Mouse (Mus musculus): Measurements from ENCODE around the gene Med6. TPM values are rescaled to one million over a fixed set of nuclear protein-coding genes. Genes with fewer than 3 reads are reported as not detected.

Gene Med6
- polyA plus RNA-seq (2012; rRNA removed), result 33.7 and 36.6 TPM in 2 replicates

GRCm38 (mm10) chr12:81594902-81595671, at the start of gene Med6:
Med6 (minus strand) TSS chr12:81595008.
- DNase-seq (ENCODE audit: extremely low spot score in 1 of 2, low spot score in 1 of 2), result peak; percentile 89 to 93

DNA sequence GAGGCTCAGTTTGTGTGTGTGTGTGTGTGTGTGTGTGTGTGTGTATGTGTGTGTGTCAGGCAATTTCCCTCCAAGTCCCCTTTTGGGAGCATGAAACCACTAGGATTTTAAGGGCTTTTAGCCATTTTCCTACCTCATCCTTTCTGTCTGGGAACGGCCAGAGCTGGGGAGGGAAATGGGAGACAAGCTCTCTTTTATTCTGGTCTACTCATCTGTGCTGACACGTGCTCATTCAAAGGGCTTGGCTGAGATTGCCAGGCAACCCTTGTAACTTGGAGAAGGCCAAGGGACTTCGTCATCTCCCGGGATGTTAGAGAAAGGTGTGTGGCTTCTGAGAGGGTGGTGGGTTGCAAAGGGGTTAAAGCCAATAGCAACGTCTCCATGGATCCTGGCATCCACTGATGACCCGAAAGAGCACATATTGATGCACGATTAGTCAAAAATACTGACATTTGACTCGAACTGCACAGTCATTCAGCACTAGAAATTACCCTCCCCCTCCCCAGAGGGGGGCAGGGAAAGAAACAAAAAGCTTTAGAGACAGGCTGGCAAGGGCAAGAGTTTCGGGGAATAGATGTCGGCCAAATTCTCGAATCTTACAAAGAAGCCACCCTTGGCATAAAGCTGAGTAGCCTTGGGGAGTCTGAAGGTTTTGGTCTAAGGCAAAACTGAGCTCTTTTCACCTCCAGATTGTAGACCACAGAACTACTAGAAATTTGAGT, 47.7 kb upstream of the Med6 start:
- peak in 1 of 2 experiments; percentile 31 for DNase-seq (ENCODE audit: extremely low spot score in 1 of 2, low spot score in 1 of 2)

DNA sequence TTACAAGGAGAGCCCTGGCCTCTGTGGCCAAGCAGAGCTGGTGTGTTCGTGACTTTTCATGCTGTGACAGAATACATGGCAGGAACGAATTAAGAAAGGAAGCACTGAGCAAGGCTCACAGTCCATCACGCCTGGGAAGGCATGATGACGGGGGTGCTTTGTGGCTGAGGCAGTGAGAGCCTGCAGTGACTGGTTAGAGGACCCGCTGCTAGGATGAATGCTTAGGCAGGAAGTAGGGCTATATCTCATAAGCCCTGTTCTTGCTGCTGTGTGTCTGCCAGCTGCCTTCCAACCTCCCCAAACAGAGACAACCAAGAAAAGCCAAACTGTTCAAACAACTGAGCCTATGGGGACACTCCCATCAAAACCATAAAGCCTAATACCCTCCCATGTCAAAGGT, 45.8 kb upstream of the Med6 start:
- DNase-seq (ENCODE audit: extremely low spot score in 1 of 2, low spot score in 1 of 2), result no peak

DNA sequence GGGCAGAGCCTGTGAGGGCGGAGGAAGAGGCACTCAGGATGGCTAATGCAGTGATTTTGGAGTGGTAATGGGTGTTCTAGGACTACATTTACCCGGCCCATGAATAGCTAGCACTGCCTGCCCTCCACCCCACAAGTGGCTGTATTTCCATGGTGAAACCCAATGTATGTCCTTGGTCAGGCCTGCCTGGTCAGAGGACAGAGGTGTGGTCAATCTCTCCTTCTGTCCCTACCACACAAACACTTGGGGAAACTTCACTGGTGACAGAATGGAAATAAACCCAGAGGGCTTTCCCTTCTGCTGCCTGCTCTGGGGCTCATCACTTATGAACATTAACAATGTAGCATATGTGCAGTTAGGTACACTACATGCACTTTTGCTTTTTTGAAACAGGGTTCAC, 38.4 kb upstream of the Med6 start:
- DNase-seq (ENCODE audit: extremely low spot score in 1 of 2, low spot score in 1 of 2), result no peak

DNA sequence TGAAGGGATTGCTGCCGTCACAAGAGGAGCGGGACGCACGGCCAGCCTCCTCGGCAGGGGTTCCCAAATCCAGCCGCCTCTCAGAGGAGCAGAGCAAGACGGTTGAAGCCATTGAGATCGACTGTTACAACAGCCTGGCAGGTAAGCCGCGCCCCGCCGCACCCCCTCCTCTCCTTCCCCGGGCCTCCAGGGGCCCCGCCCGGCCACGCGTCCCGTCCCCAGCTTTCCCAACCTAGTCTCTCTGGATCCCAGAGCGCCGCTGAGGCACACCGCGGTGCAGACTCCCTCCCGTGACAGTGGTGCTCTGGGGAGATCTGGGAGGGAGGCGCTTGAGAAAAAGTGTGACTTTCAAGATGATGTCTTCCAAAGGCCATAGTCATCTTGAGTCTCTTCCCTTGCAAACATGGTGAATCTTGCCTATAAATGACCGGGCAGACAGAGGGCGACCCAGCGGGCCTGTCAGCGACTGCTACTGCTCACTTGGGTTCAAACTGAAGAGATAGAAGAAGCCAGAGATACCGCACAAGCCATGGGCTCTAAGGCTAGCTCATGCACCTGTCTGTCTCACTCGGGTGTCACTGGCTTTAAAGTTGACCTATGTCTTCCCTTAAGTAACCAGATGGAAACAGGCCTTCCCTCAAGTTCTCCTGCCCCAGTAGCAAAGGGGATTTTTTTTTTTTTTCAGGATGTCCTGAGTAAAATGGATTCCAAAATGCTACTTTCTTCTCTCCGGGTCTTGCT, 37.0 kb upstream of the Med6 start:
- DNase-seq (ENCODE audit: extremely low spot score in 1 of 2, low spot score in 1 of 2), result peak in 1 of 2 experiments; percentile 49

- DNase-seq (ENCODE audit: extremely low spot score in 1 of 2, low spot score in 1 of 2), result peak in 1 of 2 experiments; percentile 56
These were observed 36.3 kb upstream of the Med6 start, which contains the start of gene Ttc9 for GRCm38 (mm10) chr12:81630915-81631660. Ttc9 (plus strand) TSS chr12:81631249.

DNA sequence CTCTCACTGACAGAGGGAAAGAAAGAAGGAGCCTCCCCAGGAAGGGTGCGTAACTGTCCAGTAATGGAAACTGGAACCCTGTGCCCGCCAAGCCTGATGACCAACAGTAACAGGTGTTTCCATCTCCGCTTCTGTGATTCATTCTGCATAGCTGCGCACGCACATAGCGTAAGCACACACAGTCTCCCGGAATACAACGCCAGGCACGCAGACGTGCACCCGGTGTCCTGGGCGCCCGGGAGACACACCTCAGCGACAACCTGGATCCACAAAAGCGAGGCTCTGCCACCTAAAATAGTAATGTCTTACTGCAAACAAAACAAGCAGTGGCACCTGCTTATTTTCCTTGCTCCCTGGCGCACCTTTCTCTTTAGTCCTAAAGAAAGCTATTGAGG, 35.7 kb upstream of the Med6 start:
- peak; percentile 32 to 73 for DNase-seq (ENCODE audit: extremely low spot score in 1 of 2, low spot score in 1 of 2)

- DNase-seq (ENCODE audit: extremely low spot score in 1 of 2, low spot score in 1 of 2), result no peak
These were observed 33.3 kb upstream of the Med6 start for GRCm38 (mm10) chr12:81628091-81628490.

DNA sequence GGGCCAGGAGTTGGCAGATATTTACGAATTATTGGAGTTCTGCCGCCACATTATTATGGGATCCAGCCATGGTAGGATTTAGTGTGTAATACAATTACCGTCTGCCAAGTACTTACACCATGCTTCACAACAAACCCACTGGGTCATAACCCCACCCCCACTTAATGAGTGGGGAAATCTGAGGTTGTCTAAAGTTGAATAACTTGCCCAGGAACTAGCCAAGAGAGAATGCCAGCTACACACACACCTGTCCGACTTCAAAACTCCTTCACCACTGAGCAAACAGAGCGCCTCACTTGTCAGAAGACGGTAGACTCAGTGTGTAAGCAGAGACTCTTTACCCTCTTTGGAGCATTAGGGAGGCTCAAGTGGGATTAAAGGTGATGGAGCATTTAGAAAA, 32.6 kb upstream of the Med6 start:
- no peak for DNase-seq (ENCODE audit: extremely low spot score in 1 of 2, low spot score in 1 of 2)

- DNase-seq (ENCODE audit: extremely low spot score in 1 of 2, low spot score in 1 of 2), result no peak
These were observed 31.5 kb upstream of the Med6 start for GRCm38 (mm10) chr12:81626226-81626861.

DNA sequence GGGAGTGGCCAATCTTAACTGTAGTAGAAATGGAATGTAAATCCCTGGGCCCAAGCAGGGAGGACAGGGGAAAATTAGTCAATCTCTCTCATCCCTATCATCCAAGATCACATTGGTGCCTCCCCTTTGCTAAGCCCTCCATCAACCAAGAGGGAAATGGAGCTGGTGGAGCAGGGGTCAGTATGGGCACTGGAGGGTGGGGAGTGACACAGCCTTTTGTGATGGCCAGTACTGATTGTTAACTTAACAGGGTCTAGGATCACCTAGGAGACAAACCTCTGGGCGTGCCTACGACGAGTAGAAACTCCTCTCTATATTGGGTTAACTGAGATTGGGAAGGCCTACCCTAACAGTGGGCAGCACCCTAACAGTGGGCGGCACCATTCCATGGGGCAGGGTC, 28.6 kb upstream of the Med6 start:
- DNase-seq (ENCODE audit: extremely low spot score in 1 of 2, low spot score in 1 of 2), result no peak

DNA sequence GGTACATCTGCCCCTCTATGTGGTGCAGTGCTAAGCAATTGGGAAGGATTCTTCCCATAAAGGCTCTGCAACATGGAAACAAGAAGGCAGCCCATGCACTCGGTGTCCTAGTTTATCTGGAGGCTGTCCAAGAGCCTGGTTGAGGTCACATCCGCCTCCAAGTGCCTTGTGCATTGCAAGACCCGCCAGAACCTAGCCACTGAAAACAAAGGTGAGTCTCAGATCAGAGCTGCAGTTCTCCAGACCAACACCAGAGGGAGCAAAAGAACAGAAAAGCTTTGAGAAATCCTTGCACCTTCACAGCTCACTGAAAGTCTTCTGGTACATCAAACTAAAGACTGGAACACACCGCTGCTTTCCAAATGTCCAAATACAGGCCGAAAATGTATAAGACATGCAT, 24.5 kb upstream of the Med6 start:
- peak; percentile 57 to 92 for DNase-seq (ENCODE audit: extremely low spot score in 1 of 2, low spot score in 1 of 2)

DNA sequence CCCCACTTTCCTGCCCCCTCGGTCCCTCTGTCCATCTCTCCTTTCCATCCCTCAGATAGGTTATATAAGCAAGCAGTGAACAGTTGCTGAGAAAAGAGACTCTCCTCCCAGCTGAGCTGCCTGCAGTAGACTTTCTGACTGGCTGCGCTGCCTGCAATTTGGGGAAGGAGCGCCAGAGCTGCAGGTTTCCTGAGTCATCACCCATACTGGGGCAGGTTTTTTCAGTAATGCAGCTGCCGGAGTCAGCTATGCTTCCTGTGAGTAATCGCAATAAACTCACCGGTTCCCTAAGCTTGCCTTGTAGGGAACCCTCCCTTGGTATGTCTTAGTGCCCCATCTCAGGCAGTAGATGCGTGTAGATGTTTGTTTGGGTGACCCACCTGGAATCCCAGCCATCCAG, 22.2 kb upstream of the Med6 start:
- DNase-seq (ENCODE audit: extremely low spot score in 1 of 2, low spot score in 1 of 2), result peak in 1 of 2 experiments; percentile 75

GRCm38 (mm10) chr12:81615807-81616206, 21.0 kb upstream of the Med6 start:
- DNase-seq (ENCODE audit: extremely low spot score in 1 of 2, low spot score in 1 of 2), result peak in 1 of 2 experiments; percentile 60

GRCm38 (mm10) chr12:81609445-81609844, 14.6 kb upstream of the Med6 start:
- DNase-seq (ENCODE audit: extremely low spot score in 1 of 2, low spot score in 1 of 2), result no peak

- no peak for DNase-seq (ENCODE audit: extremely low spot score in 1 of 2, low spot score in 1 of 2)
These were observed 10.4 kb upstream of the Med6 start for GRCm38 (mm10) chr12:81604995-81605784.

DNA sequence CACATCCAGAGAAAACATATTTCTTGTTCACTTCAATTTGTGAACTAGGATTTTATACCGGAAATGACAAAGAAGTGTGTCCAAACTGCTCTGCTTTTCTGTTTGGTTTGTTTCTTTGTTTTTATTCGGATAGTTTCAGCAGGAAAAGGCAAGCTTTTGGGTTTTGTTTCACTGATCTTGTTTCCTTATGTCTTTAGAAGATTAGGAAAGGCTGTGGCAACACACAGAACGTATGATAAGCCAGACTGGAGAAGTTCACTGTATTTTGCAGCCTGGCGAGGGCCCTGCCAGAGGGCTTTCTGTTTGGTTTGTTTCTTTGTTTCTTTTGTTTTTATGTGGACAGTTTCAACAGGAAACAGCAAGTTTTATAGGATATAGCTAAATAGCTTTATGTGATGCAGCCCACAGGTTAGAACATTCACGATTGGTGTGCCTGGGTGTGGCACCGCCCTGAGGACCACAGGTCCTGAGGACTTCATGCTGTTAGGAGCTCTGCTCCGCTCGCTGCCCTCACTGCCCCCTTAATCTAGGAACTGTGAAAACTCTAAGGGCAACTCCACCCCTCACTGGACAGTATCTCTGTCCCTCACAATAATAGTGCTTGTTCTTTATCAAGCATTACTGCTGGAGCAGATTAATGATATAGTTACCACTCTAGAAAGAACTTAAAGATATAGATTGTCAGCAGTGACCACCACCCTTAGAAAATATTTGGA, 1.9 kb upstream of the Med6 start:
- no peak for DNase-seq (ENCODE audit: extremely low spot score in 1 of 2, low spot score in 1 of 2)

- no peak for DNase-seq (ENCODE audit: extremely low spot score in 1 of 2, low spot score in 1 of 2)
These were observed 26.4 kb downstream of the Med6 start, which contains the start of gene Adam21 for GRCm38 (mm10) chr12:81568374-81568773. Adam21 (minus strand) TSS chr12:81568474.
